Mouse (Mus musculus): ENCODE results near the gene Ppil3. TPM values are rescaled to one million over a fixed set of nuclear protein-coding genes. Genes with fewer than 3 reads are reported as not detected.

The Ppil3 gene
- total RNA-seq, 2 experiments from 2014 or later, result 13.6 to 13.9 TPM

DNA sequence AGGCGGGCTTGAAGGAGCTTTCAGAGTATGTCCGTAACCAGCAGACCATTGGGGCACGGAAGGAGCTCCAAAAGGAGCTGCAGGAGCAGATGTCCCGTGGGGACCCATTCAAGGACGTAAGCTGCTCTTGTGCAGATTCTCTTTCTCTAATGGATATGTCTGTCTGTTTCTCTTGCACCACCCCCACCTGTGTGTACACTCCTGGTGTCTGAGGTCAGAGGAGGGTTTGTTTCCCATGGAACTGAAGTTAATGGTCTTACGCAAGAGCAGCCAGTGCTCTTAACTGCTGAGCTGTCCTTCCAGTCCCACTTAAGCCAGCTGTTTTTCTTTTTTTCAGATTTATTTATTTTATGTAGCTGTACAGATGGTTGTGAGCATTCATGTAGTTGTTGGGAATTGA, 43.9 kb downstream of the Ppil3 start:
- no peak for TF ChIP-seq CTCF (IDR thresholded peaks at IDR 0.05)
- intact Hi-C loops (cut with DNase I), result no loop called here
- DNase-seq, result no peak

DNA sequence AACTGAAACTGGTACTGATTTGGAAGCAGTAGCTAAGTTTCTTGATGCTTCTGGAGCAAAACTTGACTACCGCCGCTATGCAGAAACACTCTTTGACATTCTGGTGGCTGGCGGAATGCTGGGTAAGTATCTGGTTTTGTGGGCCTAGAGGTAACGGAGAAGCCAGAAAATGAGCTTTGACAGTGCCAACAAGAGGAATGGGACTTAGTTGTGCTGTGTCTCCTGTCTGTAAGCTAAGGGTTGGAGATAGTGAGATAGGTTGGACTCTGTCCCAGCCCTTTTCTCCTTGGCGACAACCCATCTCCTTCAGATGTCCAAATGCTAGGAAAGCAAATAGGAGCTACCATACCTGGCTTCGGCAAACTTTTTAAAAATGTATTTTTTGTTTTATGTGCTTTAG, 47.6 kb downstream of the Ppil3 start:
- H3K4me3 ChIP-seq, result no peak overlapping the region
- no peak overlapping the region for H3K27ac ChIP-seq
- intact Hi-C loops (cut with DNase I), result loop anchor here (1.0 kb wide), 1 partner anchor 38 kb away; no protein-coding TSS in a partner anchor
- TF ChIP-seq CTCF (IDR thresholded peaks at IDR 0.05), result no peak
- no peak for DNase-seq

More for the DNA sequence above, 43.9 kb downstream of the Ppil3 start:
- Histone ChIP-seq H3K4me3 (no peak overlapping the region), H3K27ac (no peak overlapping the region)

DNA sequence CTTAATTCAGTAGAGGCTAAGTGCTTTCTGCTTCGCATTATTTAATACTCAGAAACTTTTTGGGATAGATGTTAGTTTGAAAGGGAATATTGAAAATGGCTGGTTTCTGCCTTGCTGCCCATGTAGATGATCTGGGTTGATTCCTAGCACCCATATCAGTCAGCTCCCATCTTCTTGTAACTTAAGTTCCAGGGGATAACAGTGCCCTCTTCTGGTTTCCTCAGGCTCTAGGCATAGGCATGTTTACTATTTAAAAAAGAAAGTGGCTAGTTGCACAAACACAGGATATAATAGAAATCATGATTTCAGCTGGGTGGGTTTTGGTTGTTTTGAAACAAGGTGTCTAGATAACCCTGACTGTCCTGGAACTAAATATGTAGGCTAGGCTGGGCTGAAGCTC, 49.1 kb downstream of the Ppil3 start:
- no peak for DNase-seq
- TF ChIP-seq CTCF (IDR thresholded peaks at IDR 0.05), result peak; percentile 30; the same call in 1 of the 2 replicates
- Histone ChIP-seq H3K27ac (no peak overlapping the region), H3K4me3 (no peak overlapping the region)
- intact Hi-C loops (cut with DNase I), result no loop called here

DNA sequence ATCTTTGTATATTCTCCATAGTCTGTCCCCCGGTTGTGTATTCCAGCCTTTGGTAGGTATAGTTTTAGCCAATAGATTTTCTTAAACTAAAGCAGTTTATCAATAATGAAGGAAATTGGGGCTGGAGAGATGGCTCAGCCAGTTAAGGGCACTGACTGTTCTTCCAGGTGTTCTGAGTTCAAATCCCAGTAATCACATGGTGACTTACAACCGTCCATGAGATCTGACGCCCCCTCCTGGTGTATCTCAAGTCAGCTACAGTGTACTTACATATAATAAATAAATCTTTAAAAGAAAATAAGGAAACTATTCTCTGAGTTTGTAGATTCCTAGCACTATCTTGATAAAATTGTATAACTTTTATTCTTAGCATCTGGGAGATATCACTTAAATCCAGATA, 49.9 kb downstream of the Ppil3 start:
- no peak overlapping the region for H3K4me3 ChIP-seq
- no peak overlapping the region for H3K27ac ChIP-seq
- no peak for DNase-seq
- no peak for TF ChIP-seq CTCF (IDR thresholded peaks at IDR 0.05)
- intact Hi-C loops (cut with DNase I), result no loop called here

DNA sequence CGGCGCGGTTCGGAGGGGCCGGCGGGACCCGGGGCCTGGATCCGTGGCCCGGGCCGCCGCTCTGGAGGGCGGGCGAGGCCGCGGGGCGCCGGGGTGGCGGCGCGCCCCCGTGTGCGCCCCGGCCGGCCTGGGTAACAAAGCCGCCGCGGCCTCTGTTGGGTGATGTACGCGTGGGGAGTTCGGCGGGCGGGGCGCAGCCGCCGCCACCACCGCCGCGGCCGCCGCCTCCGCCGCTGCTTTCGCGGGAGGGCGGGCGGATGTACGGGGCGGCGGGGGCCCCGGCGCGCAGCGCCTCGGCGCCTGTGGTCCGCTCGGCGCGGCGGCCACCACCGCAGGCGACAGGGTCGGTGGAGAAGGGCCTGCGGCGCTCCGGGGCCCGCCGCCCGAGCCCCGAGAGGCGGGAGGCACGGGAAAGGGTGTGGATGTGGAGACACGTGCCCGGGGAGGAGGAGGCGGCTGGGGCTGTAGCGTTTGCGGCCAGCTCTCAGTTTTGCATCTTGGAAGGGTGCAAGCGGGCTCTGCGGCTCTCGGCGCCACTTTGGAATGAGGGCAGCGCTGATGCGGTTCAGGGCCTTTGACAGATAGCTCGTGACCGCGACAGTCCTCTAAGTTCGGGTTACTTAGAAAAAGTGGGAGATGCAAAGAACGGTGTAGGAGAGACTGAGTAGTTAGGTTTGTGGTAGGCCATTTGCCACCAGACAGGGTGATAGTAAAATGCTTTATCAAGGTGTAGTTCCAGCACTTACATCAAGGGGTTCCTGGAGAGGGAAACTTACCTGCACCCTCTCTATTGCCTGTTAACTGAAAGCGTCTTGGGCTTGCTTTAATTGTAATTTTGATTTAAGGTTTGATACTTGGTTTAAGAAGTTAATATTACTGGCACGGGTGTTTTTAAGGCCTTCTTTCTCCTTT, 51.7 kb downstream of the Ppil3 start:
- H3K4me3 ChIP-seq, result peak overlapping the region; percentile 90
- intact Hi-C loops (cut with DNase I), result no loop called here
- DNase-seq, result peak; percentile 71
- TF ChIP-seq CTCF (IDR thresholded peaks at IDR 0.05), result no peak
- peak overlapping the region; percentile 100 for H3K27ac ChIP-seq

DNA sequence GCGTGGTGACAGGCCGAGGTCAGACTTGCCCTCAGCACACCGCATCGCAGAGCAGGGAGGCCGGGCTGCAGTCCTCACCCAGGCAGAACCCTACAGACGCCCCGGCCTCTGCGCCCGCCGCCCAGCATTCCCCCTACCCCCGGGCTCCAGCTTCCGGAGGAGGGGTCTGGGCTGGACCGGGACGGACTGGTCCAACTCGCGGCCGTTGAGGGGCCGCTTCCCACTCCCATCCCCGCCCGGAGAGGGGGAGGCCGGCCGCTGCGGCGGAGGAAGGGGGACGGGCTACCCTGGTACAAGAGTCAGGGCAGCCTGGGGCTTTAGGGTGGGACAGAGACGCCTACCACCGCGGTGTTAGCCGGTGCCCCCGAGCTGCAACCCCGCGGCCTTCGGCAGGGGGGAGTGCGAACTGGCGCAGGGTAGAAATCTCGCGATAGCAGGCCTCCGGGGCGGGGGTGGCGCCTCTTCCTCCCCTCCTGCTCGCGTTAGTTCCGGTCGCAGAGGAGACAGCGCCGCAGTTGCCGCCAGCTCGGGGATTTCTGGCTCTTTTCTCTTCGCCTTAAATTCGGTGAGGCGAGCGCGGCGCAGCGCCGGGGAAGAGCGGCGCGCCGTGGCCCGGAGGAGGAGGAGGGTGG, 52.5 kb downstream of the Ppil3 start, which contains the start of gene Bzw1:
Gene Bzw1 (plus strand): TSS at position 247 of the 632 bp plus-strand sequence.
- DNase-seq, result peak; percentile 97
- intact Hi-C loops (cut with DNase I), result no loop called here
- Histone ChIP-seq H3K4me3 (peak within 1 kb of the TSS; percentile 90), H3K27ac (peak within 1 kb of the TSS; percentile 100)
- TF ChIP-seq CTCF (IDR thresholded peaks at IDR 0.05), result peak; percentile 15; the same call in 1 of the 2 replicates

DNA sequence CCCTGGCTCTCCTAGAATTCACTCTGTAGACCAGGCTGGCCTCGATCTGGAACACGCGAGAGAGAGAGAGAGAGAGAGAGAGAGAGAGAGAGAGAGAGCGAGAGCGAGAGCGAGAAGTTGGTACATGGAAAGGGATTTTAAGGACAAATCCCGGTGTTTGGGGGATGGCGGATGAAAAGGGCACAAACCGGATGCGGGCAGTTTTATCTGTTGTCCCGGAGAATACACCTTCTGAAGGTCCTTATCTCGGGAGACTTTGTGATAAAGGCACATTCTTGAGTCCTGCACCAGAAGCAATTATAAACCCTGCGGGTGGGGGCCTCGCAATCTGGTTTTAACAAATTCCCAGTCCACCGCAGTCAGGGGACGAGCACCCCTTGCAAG, 53.0 kb downstream of the Ppil3 start:
- TF ChIP-seq CTCF (IDR thresholded peaks at IDR 0.05), result no peak
- H3K4me3 ChIP-seq, result peak overlapping the region; percentile 90
- peak overlapping the region; percentile 100 for H3K27ac ChIP-seq
- intact Hi-C loops (cut with DNase I), result no loop called here
- DNase-seq, result no peak

DNA sequence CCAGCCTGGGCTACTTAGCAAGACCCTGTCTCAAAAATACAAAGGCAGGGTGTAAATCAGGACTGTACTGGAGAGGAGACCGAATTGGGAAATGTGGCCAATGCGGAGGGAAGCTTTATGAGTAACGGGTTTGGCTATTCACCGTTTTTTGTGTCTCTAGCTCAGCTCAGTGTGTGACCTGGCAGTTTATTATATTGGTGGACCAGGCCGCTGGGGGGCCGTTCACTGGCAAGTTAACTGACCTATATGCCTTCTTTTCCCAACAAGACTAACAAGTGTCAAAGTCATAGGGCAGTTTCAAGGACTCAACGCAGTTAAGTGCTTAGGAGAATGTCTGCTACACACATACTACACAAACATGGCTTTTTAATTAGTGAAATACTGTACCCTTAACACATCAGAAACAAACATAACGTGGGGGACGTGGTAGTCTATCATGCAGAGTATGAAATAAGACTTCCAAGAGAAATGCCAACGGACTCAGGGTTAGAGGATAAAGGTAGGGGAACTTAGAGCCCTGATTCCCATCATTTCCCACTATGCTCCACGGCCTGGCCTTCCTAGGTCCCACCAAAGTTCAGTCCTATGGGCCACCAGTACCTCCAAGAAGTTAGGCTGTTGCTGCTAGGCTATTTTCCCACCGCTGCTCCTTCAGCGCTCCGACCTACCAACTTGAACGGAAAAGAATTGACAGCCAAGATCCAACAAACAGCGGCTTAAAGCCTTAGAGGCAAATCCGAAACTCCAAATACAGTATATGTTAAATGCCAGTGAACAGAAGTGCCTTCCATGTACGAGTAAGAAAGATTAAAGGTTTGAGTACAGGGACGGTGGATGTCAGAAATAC, 53.6 kb downstream of the Ppil3 start:
- peak overlapping the region; percentile 100 for H3K27ac ChIP-seq
- H3K4me3 ChIP-seq, result peak overlapping the region; percentile 90
- no peak for DNase-seq
- TF ChIP-seq CTCF (IDR thresholded peaks at IDR 0.05), result no peak
- intact Hi-C loops (cut with DNase I), result no loop called here

DNA sequence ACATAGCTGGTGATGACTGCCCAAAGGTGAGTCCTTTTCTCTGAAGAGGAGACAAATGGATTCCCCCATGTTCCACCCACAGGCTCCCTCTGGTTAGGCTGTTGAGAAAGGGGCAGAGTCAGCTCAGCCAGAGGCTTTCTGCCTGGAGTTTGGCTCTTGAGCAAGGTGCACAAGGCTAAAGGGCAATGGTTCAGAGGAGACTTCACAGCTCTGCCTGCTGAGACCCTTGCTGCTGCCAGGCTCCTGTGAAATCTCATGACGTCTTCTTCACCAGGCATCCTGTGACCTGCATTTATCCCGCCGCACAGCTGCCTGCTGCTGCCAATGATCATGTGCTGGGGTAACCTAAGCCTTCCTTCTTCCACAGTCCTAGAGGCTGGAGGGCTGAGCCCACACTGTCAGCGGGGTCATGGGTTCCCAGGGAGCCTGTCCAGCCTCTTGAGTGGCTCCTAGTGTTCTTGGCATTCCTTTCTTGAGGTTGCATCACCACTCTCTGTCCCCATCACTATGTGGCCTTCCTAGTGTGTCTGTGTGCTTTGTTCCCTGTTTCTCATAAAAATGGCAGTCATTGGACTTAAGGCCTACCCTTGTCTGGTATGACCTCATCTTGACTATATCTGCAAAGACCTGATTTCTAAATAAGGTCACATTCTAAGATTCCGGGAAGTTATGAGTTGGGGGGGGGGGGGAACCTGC, 62.6 kb downstream of the Ppil3 start:
- no peak overlapping the region for H3K27ac ChIP-seq
- intact Hi-C loops (cut with DNase I), result no loop called here

More for the DNA sequence above, 62.6 kb downstream of the Ppil3 start:
- no peak for DNase-seq
- no peak overlapping the region for H3K4me3 ChIP-seq
- TF ChIP-seq CTCF (IDR thresholded peaks at IDR 0.05), result no peak

Other genes with a start within 250 kb of the Ppil3 start
- not detected for gene Aox4, start 235.1 kb downstream of the Ppil3 start, total RNA-seq (2021)
- gene Aox2, start 167.2 kb downstream of the Ppil3 start, total RNA-seq (2021), result under 1 TPM; 0.10 to 0.11 TPM
- gene Bzw1, start 52.6 kb downstream of the Ppil3 start, total RNA-seq (2021), result 10 to 100 TPM; 43.3 to 50.5 TPM
- gene Clk1, start 21.4 kb downstream of the Ppil3 start, total RNA-seq (2021), result 10 to 100 TPM; 46.4 to 52.1 TPM
- gene Nif3l1, start 335 bp downstream of the Ppil3 start, total RNA-seq (2021), result 1 to 10 TPM; 7.7 to 9.4 TPM
- gene Orc2, start 59.6 kb upstream of the Ppil3 start, total RNA-seq (2021), result 10 to 100 TPM; 12.5 to 12.7 TPM
- gene Fam126b, start 140.8 kb upstream of the Ppil3 start, total RNA-seq (2021), result 10 to 100 TPM in 1 of 2 experiments, 1 to 10 TPM in 1; 7.8 to 14.2 TPM
- gene Ndufb3, start 140.9 kb upstream of the Ppil3 start, total RNA-seq (2021), result 100 to 1,000 TPM; 137 to 239 TPM

Data from gastrocnemius, adult 2 months (tissue).